ENCODE assay signal across 8 mouse cellular contexts in the genomic region with DNA sequence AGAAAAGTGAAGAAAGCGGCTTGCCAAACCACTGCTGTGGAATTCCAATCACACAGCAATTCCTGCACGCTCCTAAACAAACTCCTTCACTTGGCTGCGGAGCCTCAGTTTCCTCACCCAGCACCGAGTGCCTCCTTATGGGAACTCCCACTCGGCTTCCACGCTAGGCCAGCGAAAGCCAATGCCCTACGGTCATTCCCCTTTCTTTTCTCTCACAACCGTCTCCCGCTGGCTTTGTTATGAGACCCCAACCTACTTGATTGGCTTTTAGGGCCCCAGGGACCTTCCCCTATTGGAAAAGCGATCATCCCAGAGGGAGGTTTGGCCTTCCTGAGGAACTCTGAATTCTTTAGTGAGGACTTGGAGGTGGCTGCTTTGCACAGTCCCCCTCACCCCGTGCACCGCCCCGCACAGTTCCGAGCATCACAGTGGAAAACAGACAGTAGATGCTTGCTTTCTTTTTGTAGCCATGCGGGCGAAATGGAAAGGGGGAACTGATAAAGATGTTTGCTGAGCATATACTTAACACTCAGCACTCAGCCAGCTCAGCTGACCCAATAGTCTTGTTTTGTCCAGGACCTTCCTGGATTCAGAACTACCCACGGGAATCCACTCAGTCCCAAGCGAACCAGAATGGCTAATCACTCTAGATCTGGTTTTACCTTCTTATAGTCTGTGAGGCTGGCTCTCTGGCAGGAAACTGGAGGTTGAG. TPM values are rescaled to one million over a fixed set of nuclear protein-coding genes. Genes with fewer than 3 reads are reported as not detected.
DNase-seq lines count a peak whose midpoint lies in the region; ATAC-seq and TF ChIP-seq lines count a peak whose summit lies in the region.

No protein-coding gene starts in this region.

- no peaks in the 10 kb centered on the region for H3K9me3 ChIP-seq in lung, embryonic 14.5 days (ENCODE audit: low read depth, low read length)
- no peaks in the 10 kb centered on the region for H3K9me3 ChIP-seq in limb, embryonic 13.5 days

- no peak for TF ChIP-seq POLR2A in embryonic fibroblast, embryonic 13.5 days (IDR thresholded peaks at IDR 0.05; ENCODE audit: low read depth, low read length)

- H3K27ac ChIP-seq in lung, embryonic 14.5 days (ENCODE audit: low read depth) = peak overlapping the region; percentile 71
- 0 out of 2 replicates have a peak overlapping the region, but pooled peaks have one; percentile 7 for H3K27ac ChIP-seq in embryonic fibroblast, embryonic 13.5 days (ENCODE audit: insufficient read depth, low read length)
- H3K27ac ChIP-seq in limb, embryonic 13.5 days = 0 out of 2 replicates have a peak overlapping the region, but pooled peaks have one; percentile 34

- DNase-seq in lung, embryonic 14.5 days = no peak
- no peak for DNase-seq in lung, postnatal 10 days
- DNase-seq in splenic B cell, adult 2 months (ENCODE audit: low read depth, low spot score) = peak; percentile 34
- no peak for DNase-seq in layer of hippocampus, adult 9-10 months (ENCODE audit: low spot score)
- no peak for DNase-seq in gastrocnemius, postnatal 36 days

- 8% methylated on average over 19 of the region's 19 CpGs for WGBS in lung, embryonic 14.5 days
- 5% methylated on average over 19 of the region's 19 CpGs for WGBS in limb, embryonic 13.5 days

- H3K4me1 ChIP-seq in lung, embryonic 14.5 days (ENCODE audit: insufficient read depth) = peaks cover 32% of the 10 kb centered on the region
- H3K4me1 ChIP-seq in embryonic fibroblast, embryonic 13.5 days (ENCODE audit: control insufficient read depth, insufficient read depth, low read length) = peaks cover 8% of the 10 kb centered on the region
- H3K4me1 ChIP-seq in limb, embryonic 13.5 days = peaks cover 30% of the 10 kb centered on the region

- peaks cover 6% of the 10 kb centered on the region; the same call in 1 of the 2 replicates for H3K27me3 ChIP-seq in lung, embryonic 14.5 days (ENCODE audit: insufficient read depth, low read length)
- peaks cover 66% of the 10 kb centered on the region for H3K27me3 ChIP-seq in limb, embryonic 13.5 days
- no peaks in the 10 kb centered on the region for H3K27me3 ChIP-seq in splenic B cell, adult 2 months (ENCODE audit: control insufficient read depth, insufficient read depth, low read length, poor library complexity, severe bottlenecking)

- H3K4me3 ChIP-seq in lung, embryonic 14.5 days (ENCODE audit: low read depth, low read length) = peak overlapping the region; percentile 63
- H3K4me3 ChIP-seq in embryonic fibroblast, embryonic 13.5 days (ENCODE audit: insufficient read depth, low read length) = peak overlapping the region; percentile 66
- peak overlapping the region; percentile 52 for H3K4me3 ChIP-seq in limb, embryonic 13.5 days

- intact Hi-C loops in gastrocnemius, postnatal 36 days (cut with DNase I) = no loop called here

- H3K4me2 ChIP-seq in lung, embryonic 14.5 days = peak overlapping the region; percentile 98
- H3K4me2 ChIP-seq in limb, embryonic 13.5 days (replicated peaks) = peak overlapping the region; percentile 96

- ATAC-seq in lung, embryonic 14.5 days (ENCODE audit: insufficient read depth) = no peak
- no peak for ATAC-seq in limb, embryonic 13.5 days (ENCODE audit: low FRiP score, low read depth)
- ATAC-seq in granulocyte monocyte progenitor cell, adult 5-6 weeks (replicated peaks; ENCODE audit: poor library complexity, severe bottlenecking) = no peak

- TF ChIP-seq CTCF in lung, embryonic 14.5 days (IDR thresholded peaks at IDR 0.05; ENCODE audit: low read depth) = no peak
- no peak for TF ChIP-seq CTCF in embryonic fibroblast, embryonic 13.5 days (IDR thresholded peaks at IDR 0.05; ENCODE audit: borderline replicate concordance, insufficient read depth, low read length)

- peak overlapping the region; percentile 57 for H3K9ac ChIP-seq in lung, embryonic 14.5 days
- peak overlapping the region; percentile 64; the same call in 1 of the 2 replicates for H3K9ac ChIP-seq in limb, embryonic 13.5 days

- peaks cover 7% of the 10 kb centered on the region; the same call in 1 of the 2 replicates for H3K36me3 ChIP-seq in lung, embryonic 14.5 days (ENCODE audit: insufficient read depth)
- H3K36me3 ChIP-seq in limb, embryonic 13.5 days = no peaks in the 10 kb centered on the region
- no peaks in the 10 kb centered on the region for H3K36me3 ChIP-seq in splenic B cell, adult 2 months (ENCODE audit: control insufficient read depth, insufficient read depth, low read length, poor library complexity, severe bottlenecking)

RNA-seq across cellular contexts. Expression of a gene that starts 0.5 kb away (rescaled TPM):
- polyA plus RNA-seq in lung, embryonic 14.5 days (2014; fragmentation: Nextera tagmentation; extraction: Ambion mirVana) = 122 and 126 TPM in 2 replicates
- polyA plus RNA-seq in embryonic fibroblast, embryonic 13.5 days (2011; ENCODE audit: insufficient read length, low read depth, missing spikeins) = 26.5 and 39.5 TPM in 2 replicates
- 36.7 and 44.0 TPM in 2 replicates for polyA plus RNA-seq in limb, embryonic 13.5 days (2015; fragmentation: Nextera tagmentation; extraction: Ambion mirVana)
- 10 to 100 TPM; 15.3 to 15.7 TPM for total RNA-seq in gastrocnemius, postnatal 36 days (2021)
- not detected in 2 replicates for total RNA-seq in granulocyte monocyte progenitor cell, adult 5-6 weeks (2014; fragmentation: Nextera tagmentation)
- total RNA-seq in granulocyte monocyte progenitor cell, adult 5-6 weeks (2017) = not detected in 2 replicates

RNA-seq across cellular contexts. Expression of a gene that starts 21.1 kb away (rescaled TPM):
- polyA plus RNA-seq in lung, embryonic 14.5 days (2014; fragmentation: Nextera tagmentation; extraction: Ambion mirVana) = 76.9 and 83.0 TPM in 2 replicates
- polyA plus RNA-seq in embryonic fibroblast, embryonic 13.5 days (2011; ENCODE audit: insufficient read length, low read depth, missing spikeins) = 18.2 and 18.3 TPM in 2 replicates
- 87.4 and 88.4 TPM in 2 replicates for polyA plus RNA-seq in limb, embryonic 13.5 days (2015; fragmentation: Nextera tagmentation; extraction: Ambion mirVana)
- 10 to 100 TPM; 23.8 to 26.9 TPM for total RNA-seq in gastrocnemius, postnatal 36 days (2021)
- 36.7 and 50.8 TPM in 2 replicates for total RNA-seq in granulocyte monocyte progenitor cell, adult 5-6 weeks (2014; fragmentation: Nextera tagmentation)
- total RNA-seq in granulocyte monocyte progenitor cell, adult 5-6 weeks (2017) = 21.3 and 27.4 TPM in 2 replicates

RNA-seq across cellular contexts. Expression of a gene that starts 24.7 kb away (rescaled TPM):
- 6.3 and 6.6 TPM in 2 replicates for polyA plus RNA-seq in lung, embryonic 14.5 days (2014; fragmentation: Nextera tagmentation; extraction: Ambion mirVana)
- polyA plus RNA-seq in embryonic fibroblast, embryonic 13.5 days (2011; ENCODE audit: insufficient read length, low read depth, missing spikeins) = 5.0 and 7.4 TPM in 2 replicates
- 6.7 and 7.1 TPM in 2 replicates for polyA plus RNA-seq in limb, embryonic 13.5 days (2015; fragmentation: Nextera tagmentation; extraction: Ambion mirVana)
- total RNA-seq in gastrocnemius, postnatal 36 days (2021) = 10 to 100 TPM; 35.8 to 36.3 TPM
- 6.1 and 8.7 TPM in 2 replicates for total RNA-seq in granulocyte monocyte progenitor cell, adult 5-6 weeks (2014; fragmentation: Nextera tagmentation)
- 3.4 and 4.0 TPM in 2 replicates for total RNA-seq in granulocyte monocyte progenitor cell, adult 5-6 weeks (2017)

RNA-seq across cellular contexts. Expression of a gene that starts 25.3 kb away (rescaled TPM):
- polyA plus RNA-seq in lung, embryonic 14.5 days (2014; fragmentation: Nextera tagmentation; extraction: Ambion mirVana) = 114 and 125 TPM in 2 replicates
- 250 and 288 TPM in 2 replicates for polyA plus RNA-seq in embryonic fibroblast, embryonic 13.5 days (2011; ENCODE audit: insufficient read length, low read depth, missing spikeins)
- 131 and 135 TPM in 2 replicates for polyA plus RNA-seq in limb, embryonic 13.5 days (2015; fragmentation: Nextera tagmentation; extraction: Ambion mirVana)
- total RNA-seq in gastrocnemius, postnatal 36 days (2021) = 10 to 100 TPM; 45.6 to 49.4 TPM
- 89.0 and 135 TPM in 2 replicates for total RNA-seq in granulocyte monocyte progenitor cell, adult 5-6 weeks (2014; fragmentation: Nextera tagmentation)
- 79.5 and 109 TPM in 2 replicates for total RNA-seq in granulocyte monocyte progenitor cell, adult 5-6 weeks (2017)

RNA-seq across cellular contexts. Expression of a gene that starts 29.7 kb away (rescaled TPM):
- polyA plus RNA-seq in lung, embryonic 14.5 days (2014; fragmentation: Nextera tagmentation; extraction: Ambion mirVana) = not detected in 2 replicates
- polyA plus RNA-seq in embryonic fibroblast, embryonic 13.5 days (2011; ENCODE audit: insufficient read length, low read depth, missing spikeins) = not detected in 2 replicates
- polyA plus RNA-seq in limb, embryonic 13.5 days (2015; fragmentation: Nextera tagmentation; extraction: Ambion mirVana) = not detected in 2 replicates
- under 1 TPM in 1 of 2 experiments, not detected in 1; 0.36 TPM for total RNA-seq in gastrocnemius, postnatal 36 days (2021)
- total RNA-seq in granulocyte monocyte progenitor cell, adult 5-6 weeks (2014; fragmentation: Nextera tagmentation) = not detected in 2 replicates
- total RNA-seq in granulocyte monocyte progenitor cell, adult 5-6 weeks (2017) = not detected in 2 replicates

Comparison
In these comparisons a context has a peak if more than half of its experiments do, and no peak if none do; other contexts are left out.
1. H3K27ac ChIP-seq: peak in every context shown above with its lines; median percentile 71 in lung, embryonic 14.5 days; 34 in limb, embryonic 13.5 days; 7 in embryonic fibroblast, embryonic 13.5 days.